In the genomic region with DNA sequence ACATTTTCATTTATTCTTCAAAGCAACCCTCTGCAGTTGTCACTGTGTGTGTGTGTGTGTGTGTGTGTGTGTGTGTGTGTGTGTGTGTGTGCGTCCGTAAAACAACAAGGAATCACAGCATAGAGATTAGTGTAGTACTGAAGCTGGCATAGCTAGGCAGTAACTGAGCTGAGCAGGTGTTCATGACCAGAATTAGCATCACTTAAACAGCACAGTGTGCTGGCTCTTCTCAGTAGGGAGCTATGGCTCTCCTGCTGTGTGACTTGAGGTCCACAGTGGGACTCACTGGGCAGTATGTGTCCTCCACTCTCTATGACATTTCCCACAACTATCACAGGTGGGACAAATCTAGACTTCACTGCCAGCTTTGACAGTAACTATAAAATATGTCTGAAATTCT, we compare ENCODE assay signal across 16 mouse cellular contexts. TPM values are rescaled to one million over a fixed set of nuclear protein-coding genes. Genes with fewer than 3 reads are reported as not detected.
"Had no signal": no experiment of that assay in that cellular context is flagged by ENCODE, and none has a peak within 500 bp of the region (broad histone marks: within the 10 kb centered on the region; RNA-seq: fewer than 3 reads in every experiment).

No protein-coding gene starts in this region.

- DNase-seq: liver, postnatal 0 days; lung, adult 2 months; lung, postnatal 14 days; lung, postnatal 36 days; right cerebral cortex, postnatal 14 days; spleen, adult 18-20 months; thymus, adult 18-20 months; thymus, postnatal 14 days; thymus, postnatal 36 days had no signal

- ATAC-seq: liver, postnatal 0 days; lung, postnatal 0 days; midbrain, embryonic 13.5 days; midbrain, embryonic 15.5 days had no signal

RNA-seq across cellular contexts. Expression of gene Rcvrn, which starts 35.9 kb away (rescaled TPM):
- total RNA-seq: megakaryocyte progenitor cell, adult 5-6 weeks; midbrain, postnatal 0 days; monocyte, adult 5-6 weeks; neutrophil, adult 5-6 weeks had no signal

RNA-seq across cellular contexts. Expression of gene Glp2r, which starts 39.9 kb away (rescaled TPM):
- total RNA-seq: megakaryocyte progenitor cell, adult 5-6 weeks; monocyte, adult 5-6 weeks; neutrophil, adult 5-6 weeks had no signal

RNA-seq across cellular contexts. Expression of gene Gsg1l2, which starts 43.4 kb away (rescaled TPM):
- total RNA-seq: megakaryocyte progenitor cell, adult 5-6 weeks; midbrain, postnatal 0 days; monocyte, adult 5-6 weeks; neutrophil, adult 5-6 weeks had no signal
